Mouse (Mus musculus) spleen, adult 12 weeks (tissue): ENCODE results near the gene Heatr1.
"Not testable (repeated sequence)": the region's sequence is repeated elsewhere in the genome, so short reads cannot be mapped to it uniquely, and the experiment has no call there.

Source experiments
- DNase-seq: peaks from one replicate; pipeline ENCODE4 v3.0.0; 2022; ENCODE audit warnings: low spot score

The Heatr1 gene

GRCm38 (mm10) chr13:12454686-12455390 is 60.0 kb downstream of the Heatr1 start:
- no peak for DNase-seq

- no peak for DNase-seq
Observed at GRCm38 (mm10) chr13:12456711-12457110, 61.9 kb downstream of the Heatr1 start.

- peak; percentile 51 for DNase-seq
Observed at GRCm38 (mm10) chr13:12460443-12460842, 65.6 kb downstream of the Heatr1 start.

GRCm38 (mm10) chr13:12460881-12461729 is 66.3 kb downstream of the Heatr1 start:
- peak; percentile 89 for DNase-seq

GRCm38 (mm10) chr13:12461730-12462119 is 66.9 kb downstream of the Heatr1 start:
- DNase-seq: no peak

GRCm38 (mm10) chr13:12462623-12463022 is 67.8 kb downstream of the Heatr1 start:
- DNase-seq: no peak

- DNase-seq: not testable (repeated sequence)
Observed at GRCm38 (mm10) chr13:12464159-12464558, 69.3 kb downstream of the Heatr1 start.

GRCm38 (mm10) chr13:12464844-12465243 is 70.0 kb downstream of the Heatr1 start, which contains the start of gene Lgals8:
Gene Lgals8, minus strand, starts transcription at chr13:12464944.
- no peak for DNase-seq

- DNase-seq: peak; percentile 4
Observed at GRCm38 (mm10) chr13:12468488-12468887, 73.7 kb downstream of the Heatr1 start.

- peak; percentile 61 for DNase-seq
Observed at GRCm38 (mm10) chr13:12473724-12474378, 79.0 kb downstream of the Heatr1 start.

- no peak for DNase-seq
Observed at GRCm38 (mm10) chr13:12475239-12475638, 80.4 kb downstream of the Heatr1 start.

- DNase-seq: no peak
Observed at GRCm38 (mm10) chr13:12476886-12477285, 82.1 kb downstream of the Heatr1 start.

GRCm38 (mm10) chr13:12478301-12478700 is 83.5 kb downstream of the Heatr1 start:
- DNase-seq: no peak

- no peak for DNase-seq
Observed at GRCm38 (mm10) chr13:12479802-12480201, 85.0 kb downstream of the Heatr1 start.

- DNase-seq: no peak
Observed at GRCm38 (mm10) chr13:12485197-12485596, 90.4 kb downstream of the Heatr1 start.

GRCm38 (mm10) chr13:12485640-12486039 is 90.8 kb downstream of the Heatr1 start:
- no peak for DNase-seq
